Mouse (Mus musculus) ES-Bruce4 (cell line): ENCODE results near the gene Ghrhr. TPM values are rescaled to one million over a fixed set of nuclear protein-coding genes. Genes with fewer than 3 reads are reported as not detected.

Source experiments
- H3K27ac ChIP-seq: 2 replicates; pipeline ENCODE4 v1.5.1; 2012; ENCODE audit warnings: low read length, inconsistent platforms; ENCODE audit not compliant: insufficient read depth
- H3K27me3 ChIP-seq: 2 replicates; pipeline ENCODE4 v1.6.1; 2012; ENCODE audit warnings: mild to moderate bottlenecking, low read length, inconsistent platforms; ENCODE audit not compliant: control insufficient read depth, poor library complexity, insufficient read depth, severe bottlenecking
- H3K36me3 ChIP-seq: 2 replicates; pipeline ENCODE4 v1.6.1; 2012; ENCODE audit warnings: inconsistent platforms, mild to moderate bottlenecking, low read length, moderate library complexity; ENCODE audit not compliant: control insufficient read depth, poor library complexity, insufficient read depth, severe bottlenecking
- H3K4me1 ChIP-seq: one replicate; pipeline ENCODE4 v1.8.1; 2011; ENCODE audit warnings: low read length; ENCODE audit not compliant: control insufficient read depth, insufficient read depth
- H3K4me3 ChIP-seq: 2 replicates; pipeline ENCODE4 v1.5.1; 2011; ENCODE audit warnings: low read depth, mild to moderate bottlenecking, low read length
- H3K9ac ChIP-seq: 2 replicates; pipeline ENCODE4 v1.6.1; 2012; ENCODE audit warnings: low read depth, mild to moderate bottlenecking, inconsistent platforms; ENCODE audit not compliant: poor library complexity, severe bottlenecking
- H3K9me3 ChIP-seq: replicated peaks from 2 replicates; pipeline ENCODE4 v1.6.1; 2012; ENCODE audit warnings: mild to moderate bottlenecking, low read length, inconsistent platforms; ENCODE audit not compliant: control insufficient read depth, poor library complexity, insufficient read depth, severe bottlenecking
- CTCF ChIP-seq: IDR thresholded peaks from one replicate; pipeline ENCODE4 v1.8.1; 2011; ENCODE audit warnings: low read depth, low read length
- EP300 ChIP-seq: IDR thresholded peaks from 2 replicates; pipeline ENCODE4 v1.6.1; 2011; ENCODE audit warnings: low read depth, low read length; ENCODE audit not compliant: insufficient read depth
- POLR2A ChIP-seq: IDR thresholded peaks from one replicate; pipeline ENCODE4 v1.8.1; 2011; ENCODE audit warnings: low read length; ENCODE audit not compliant: insufficient read depth
- polyA plus RNA-seq: library from polyadenylated mRNA; stranded (reverse); fragments of >200 nt; gene quantifications from 2 replicates; pipeline ENCODE4 v1.2.4, GENCODE M21; 2011; ENCODE audit warnings: low read depth; ENCODE audit not compliant: missing spikeins, insufficient read depth, insufficient read length

The Ghrhr gene
- polyA plus RNA-seq, 1 experiment = not detected

- no peaks in the 10 kb centered on the region for H3K36me3 ChIP-seq
- no peak for TF ChIP-seq EP300
- TF ChIP-seq CTCF = no peak
- no peak for TF ChIP-seq POLR2A
- no peaks in the 10 kb centered on the region for H3K27me3 ChIP-seq
- H3K4me3 ChIP-seq = no peak overlapping the region
- no peaks in the 10 kb centered on the region for H3K4me1 ChIP-seq
- H3K27ac ChIP-seq = no peak overlapping the region
- H3K9ac ChIP-seq = no peak overlapping the region
- no peaks in the 10 kb centered on the region for H3K9me3 ChIP-seq
Measured at GRCm38 (mm10) chr6:55403411-55404309, 27.6 kb downstream of the Ghrhr start.

GRCm38 (mm10) chr6:55404421-55404990 lies 28.4 kb downstream of the Ghrhr start:
- H3K4me3 ChIP-seq = no peak overlapping the region
- H3K36me3 ChIP-seq = no peaks in the 10 kb centered on the region
- no peaks in the 10 kb centered on the region for H3K27me3 ChIP-seq
- no peak overlapping the region for H3K27ac ChIP-seq
- no peak overlapping the region for H3K9ac ChIP-seq
- H3K9me3 ChIP-seq = no peaks in the 10 kb centered on the region
- no peak for TF ChIP-seq EP300
- TF ChIP-seq POLR2A = no peak
- no peak for TF ChIP-seq CTCF
- H3K4me1 ChIP-seq = no peaks in the 10 kb centered on the region

GRCm38 (mm10) chr6:55407345-55407744 lies 31.2 kb downstream of the Ghrhr start:
- H3K27me3 ChIP-seq = no peaks in the 10 kb centered on the region
- H3K27ac ChIP-seq = no peak overlapping the region
- H3K4me3 ChIP-seq = no peak overlapping the region
- no peaks in the 10 kb centered on the region for H3K4me1 ChIP-seq
- no peaks in the 10 kb centered on the region for H3K9me3 ChIP-seq
- no peak for TF ChIP-seq CTCF
- no peak for TF ChIP-seq EP300
- TF ChIP-seq POLR2A = no peak
- no peak overlapping the region for H3K9ac ChIP-seq
- no peaks in the 10 kb centered on the region for H3K36me3 ChIP-seq

- Histone ChIP-seq H3K27me3 (no peaks in the 10 kb centered on the region; the same call in 1 of the 2 replicates), H3K4me3 (no peak overlapping the region), H3K9me3 (no peaks in the 10 kb centered on the region), H3K27ac (no peak overlapping the region), H3K9ac (no peak overlapping the region), H3K36me3 (no peaks in the 10 kb centered on the region), H3K4me1 (no peaks in the 10 kb centered on the region)
- TF ChIP-seq POLR2A = no peak
- TF ChIP-seq EP300 = no peak
- no peak for TF ChIP-seq CTCF
Measured at GRCm38 (mm10) chr6:55410119-55410775, 34.2 kb downstream of the Ghrhr start.

- H3K27ac ChIP-seq = no peak overlapping the region
- TF ChIP-seq CTCF (no peak), POLR2A (no peak)
- no peaks in the 10 kb centered on the region for H3K9me3 ChIP-seq
- H3K9ac ChIP-seq = no peak overlapping the region
- H3K36me3 ChIP-seq = no peaks in the 10 kb centered on the region
- H3K4me3 ChIP-seq = no peak overlapping the region
- no peaks in the 10 kb centered on the region for H3K4me1 ChIP-seq
- no peaks in the 10 kb centered on the region; the same call in 1 of the 2 replicates for H3K27me3 ChIP-seq
Measured at GRCm38 (mm10) chr6:55410977-55411376, 34.9 kb downstream of the Ghrhr start.
